Mouse (Mus musculus): ENCODE data around the gene Zfp354c.

DNA sequence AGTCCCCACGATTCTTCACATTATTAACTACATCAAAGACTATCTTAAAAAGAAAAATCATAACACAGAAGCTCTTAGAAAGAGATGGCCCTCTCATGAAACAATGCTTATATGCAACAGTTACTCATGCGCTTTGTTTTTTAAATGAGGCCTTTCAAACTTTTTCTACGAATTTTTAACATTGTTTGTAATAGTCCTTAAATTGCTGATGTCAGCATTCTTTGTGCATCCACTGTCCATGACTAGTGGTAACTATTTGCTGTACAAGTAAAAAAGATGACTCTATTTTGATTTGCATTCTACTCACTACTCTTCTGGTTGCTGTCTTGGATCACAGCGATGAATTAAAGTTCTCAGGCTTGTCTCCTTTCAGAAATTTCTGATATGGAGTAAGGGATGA is 13.3 kb downstream of the Zfp354c start:
- no peak for TF ChIP-seq CTCF (conservative IDR thresholded peaks at IDR 0.05; ENCODE audit: low read length)
- TF ChIP-seq POU5F1 (IDR thresholded peaks at IDR 0.05; ENCODE audit: borderline replicate concordance, low read length), result no peak
- no peak for TF ChIP-seq NANOG (IDR thresholded peaks at IDR 0.05; ENCODE audit: borderline replicate concordance, low read length)
